Mouse (Mus musculus): ENCODE results near the gene Fbxo45. TPM values are rescaled to one million over a fixed set of nuclear protein-coding genes. Genes with fewer than 3 reads are reported as not detected.
"Not testable (repeated sequence)": the region's sequence is repeated elsewhere in the genome, so short reads cannot be mapped to it uniquely, and the experiment has no call there.

Fbxo45 gene
- 9.0 and 10.6 TPM in 2 replicates for polyA plus RNA-seq (2016; fragmentation: Nextera tagmentation; extraction: Ambion mirVana)

- Histone ChIP-seq H3K4me3 (peak within 1 kb of the TSS; percentile 91), H3K9me3 (no peaks in the 10 kb centered on the region), H3K27ac (peak within 1 kb of the TSS; percentile 94), H3K27me3 (ENCODE audit: insufficient read depth, poor library complexity, severe bottlenecking) (no peaks in the 10 kb centered on the region), H3K4me1 (replicated peaks) (peaks cover 35% of the 10 kb centered on the region), H3K36me3 (peaks cover 10% of the 10 kb centered on the region)
- under 1% methylated on average over 48 of the region's 48 CpGs for WGBS
- peak; percentile 97 for DNase-seq (ENCODE audit: low spot score)
Measured at GRCm38 (mm10) chr16:32246952-32247370, at the start of gene Fbxo45, which contains the start of gene Wdr53. Gene Fbxo45, minus strand, starts transcription at chr16:32247158. Gene Wdr53, plus strand, starts transcription at chr16:32247227.

- no peak overlapping the region for H3K4me3 ChIP-seq
- no peak overlapping the region for H3K27ac ChIP-seq
- 94% methylated on average over 4 of the region's 4 CpGs for WGBS
- H3K27me3 ChIP-seq (ENCODE audit: insufficient read depth, poor library complexity, severe bottlenecking): no peaks in the 10 kb centered on the region
- H3K36me3 ChIP-seq: peaks cover 63% of the 10 kb centered on the region
- H3K4me1 ChIP-seq (replicated peaks): no peaks in the 10 kb centered on the region
- peaks cover 11% of the 10 kb centered on the region; the same call in 1 of the 2 replicates for H3K9me3 ChIP-seq
- no peak for DNase-seq (ENCODE audit: low spot score)
Measured at GRCm38 (mm10) chr16:32291821-32292220, 44.9 kb upstream of the Fbxo45 start.

GRCm38 (mm10) chr16:32282608-32283007 lies 35.6 kb upstream of the Fbxo45 start:
- Histone ChIP-seq H3K9me3 (peaks cover 7% of the 10 kb centered on the region), H3K27ac (no peak overlapping the region), H3K4me1 (replicated peaks) (peaks cover 22% of the 10 kb centered on the region), H3K36me3 (peaks cover 85% of the 10 kb centered on the region), H3K27me3 (ENCODE audit: insufficient read depth, poor library complexity, severe bottlenecking) (no peaks in the 10 kb centered on the region), H3K4me3 (no peak overlapping the region)
- no peak for DNase-seq (ENCODE audit: low spot score)

GRCm38 (mm10) chr16:32280211-32280610 lies 33.3 kb upstream of the Fbxo45 start:
- WGBS: 95% methylated on average over 8 of the region's 8 CpGs
- Histone ChIP-seq H3K9me3 (peaks cover 7% of the 10 kb centered on the region), H3K36me3 (peaks cover 62% of the 10 kb centered on the region), H3K27ac (no peak overlapping the region), H3K4me1 (replicated peaks) (peaks cover 28% of the 10 kb centered on the region), H3K4me3 (peak overlapping the region; percentile 84), H3K27me3 (ENCODE audit: insufficient read depth, poor library complexity, severe bottlenecking) (no peaks in the 10 kb centered on the region)
- DNase-seq (ENCODE audit: low spot score): no peak

GRCm38 (mm10) chr16:32278396-32278795 lies 31.4 kb upstream of the Fbxo45 start:
- peaks cover 7% of the 10 kb centered on the region for H3K9me3 ChIP-seq
- H3K4me3 ChIP-seq: peak overlapping the region; percentile 84
- no peak for DNase-seq (ENCODE audit: low spot score)
- peak overlapping the region; percentile 97 for H3K27ac ChIP-seq
- H3K27me3 ChIP-seq (ENCODE audit: insufficient read depth, poor library complexity, severe bottlenecking): no peaks in the 10 kb centered on the region
- WGBS: 71% methylated on average over 7 of the region's 7 CpGs
- H3K36me3 ChIP-seq: peaks cover 43% of the 10 kb centered on the region
- H3K4me1 ChIP-seq (replicated peaks): peaks cover 28% of the 10 kb centered on the region

GRCm38 (mm10) chr16:32277308-32278256 lies 30.6 kb upstream of the Fbxo45 start, which contains the start of gene Rnf168:
Gene Rnf168, plus strand, starts transcription at chr16:32277459.
- Histone ChIP-seq H3K4me3 (peak within 1 kb of the TSS; percentile 84), H3K27ac (peak within 1 kb of the TSS; percentile 97), H3K36me3 (peaks cover 35% of the 10 kb centered on the region), H3K27me3 (ENCODE audit: insufficient read depth, poor library complexity, severe bottlenecking) (no peaks in the 10 kb centered on the region), H3K9me3 (peaks cover 7% of the 10 kb centered on the region), H3K4me1 (replicated peaks) (peaks cover 28% of the 10 kb centered on the region)
- under 1% methylated on average over 75 of the region's 75 CpGs for WGBS
- DNase-seq (ENCODE audit: low spot score): peak; percentile 92

- H3K4me3 ChIP-seq: no peak overlapping the region
- H3K9me3 ChIP-seq: peaks cover 7% of the 10 kb centered on the region
- H3K4me1 ChIP-seq (replicated peaks): peaks cover 28% of the 10 kb centered on the region
- no peak overlapping the region for H3K27ac ChIP-seq
- no peak for DNase-seq (ENCODE audit: low spot score)
- 63% methylated on average over 1 of the region's 1 CpGs for WGBS
- peaks cover 18% of the 10 kb centered on the region for H3K36me3 ChIP-seq
- H3K27me3 ChIP-seq (ENCODE audit: insufficient read depth, poor library complexity, severe bottlenecking): no peaks in the 10 kb centered on the region
Measured at GRCm38 (mm10) chr16:32275830-32276229, 28.9 kb upstream of the Fbxo45 start.

GRCm38 (mm10) chr16:32275041-32275440 lies 28.1 kb upstream of the Fbxo45 start:
- H3K9me3 ChIP-seq: peaks cover 4% of the 10 kb centered on the region
- H3K27me3 ChIP-seq (ENCODE audit: insufficient read depth, poor library complexity, severe bottlenecking): no peaks in the 10 kb centered on the region
- H3K4me1 ChIP-seq (replicated peaks): peaks cover 25% of the 10 kb centered on the region
- H3K36me3 ChIP-seq: peaks cover 10% of the 10 kb centered on the region
- 91% methylated on average over 6 of the region's 6 CpGs for WGBS
- DNase-seq (ENCODE audit: low spot score): no peak
- H3K27ac ChIP-seq: no peak overlapping the region
- H3K4me3 ChIP-seq: no peak overlapping the region

- DNase-seq (ENCODE audit: low spot score): no peak
- Histone ChIP-seq H3K4me1 (replicated peaks) (peaks cover 8% of the 10 kb centered on the region), H3K27ac (no peak overlapping the region), H3K27me3 (ENCODE audit: insufficient read depth, poor library complexity, severe bottlenecking) (no peaks in the 10 kb centered on the region), H3K4me3 (no peak overlapping the region), H3K9me3 (no peaks in the 10 kb centered on the region), H3K36me3 (no peaks in the 10 kb centered on the region)
- WGBS: 52% methylated on average over 9 of the region's 9 CpGs
Measured at GRCm38 (mm10) chr16:32273338-32273737, 26.4 kb upstream of the Fbxo45 start.

GRCm38 (mm10) chr16:32271291-32271690 lies 24.3 kb upstream of the Fbxo45 start, which contains the start of gene Smco1:
Gene Smco1, plus strand, starts transcription at chr16:32271468.
- no peaks in the 10 kb centered on the region for H3K36me3 ChIP-seq
- H3K9me3 ChIP-seq: no peaks in the 10 kb centered on the region
- H3K27me3 ChIP-seq (ENCODE audit: insufficient read depth, poor library complexity, severe bottlenecking): no peaks in the 10 kb centered on the region
- DNase-seq (ENCODE audit: low spot score): no peak
- H3K27ac ChIP-seq: no peak within 1 kb of the TSS
- no peaks in the 10 kb centered on the region for H3K4me1 ChIP-seq (replicated peaks)
- WGBS: 87% methylated on average over 11 of the region's 11 CpGs
- no peak within 1 kb of the TSS for H3K4me3 ChIP-seq

- H3K36me3 ChIP-seq; H3K4me1 ChIP-seq (replicated peaks); H3K27ac ChIP-seq; H3K4me3 ChIP-seq; DNase-seq (ENCODE audit: low spot score); H3K9me3 ChIP-seq; H3K27me3 ChIP-seq (ENCODE audit: insufficient read depth, poor library complexity, severe bottlenecking): not testable (repeated sequence)
- WGBS: 86% methylated on average over 2 of the region's 2 CpGs
Measured at GRCm38 (mm10) chr16:32264225-32264624, 17.3 kb upstream of the Fbxo45 start.

GRCm38 (mm10) chr16:32246351-32246791 lies 587 bp downstream of the Fbxo45 start:
- H3K4me3 ChIP-seq: peak overlapping the region; percentile 91
- no peaks in the 10 kb centered on the region for H3K9me3 ChIP-seq
- peaks cover 35% of the 10 kb centered on the region for H3K4me1 ChIP-seq (replicated peaks)
- H3K27me3 ChIP-seq (ENCODE audit: insufficient read depth, poor library complexity, severe bottlenecking): no peaks in the 10 kb centered on the region
- peak; percentile 65 for DNase-seq (ENCODE audit: low spot score)
- WGBS: 0% methylated on average over 41 of the region's 41 CpGs
- peak overlapping the region; percentile 94 for H3K27ac ChIP-seq
- H3K36me3 ChIP-seq: peaks cover 6% of the 10 kb centered on the region; the same call in 1 of the 2 replicates

GRCm38 (mm10) chr16:32243901-32244300 lies 3.1 kb downstream of the Fbxo45 start:
- no peak for DNase-seq (ENCODE audit: low spot score)
- Histone ChIP-seq H3K9me3 (no peaks in the 10 kb centered on the region), H3K27ac (no peak overlapping the region), H3K27me3 (ENCODE audit: insufficient read depth, poor library complexity, severe bottlenecking) (no peaks in the 10 kb centered on the region), H3K4me1 (replicated peaks) (peaks cover 35% of the 10 kb centered on the region), H3K36me3 (peaks cover 17% of the 10 kb centered on the region), H3K4me3 (no peak overlapping the region)
- WGBS: 95% methylated on average over 3 of the region's 3 CpGs
